Mouse (Mus musculus) regulatory T cell (primary cell): Measurements from ENCODE around the gene Bag6.

ENCODE experiments used
- in situ Hi-C: fragments of 300-600 bp; cut with MboI, MseI; formaldehyde crosslinking; loops from one replicate; pipeline ENCODE4 v1.15.1; 2025; ENCODE audit warnings: high pct_unique_total_duplicates

Bag6 gene

GRCm38 (mm10) chr17:35134801-35135590 lies at the start of gene Bag6:
TSS of gene Bag6 (plus strand) at chr17:35135178.
- in situ Hi-C loops = no loop called here

GRCm38 (mm10) chr17:35085208-35085865 lies 49.6 kb upstream of the Bag6 start, which contains the start of gene Ly6g6f:
TSS of gene Ly6g6f (minus strand) at chr17:35085610.
- in situ Hi-C loops = no loop called here

- in situ Hi-C loops = no loop called here
Observed at GRCm38 (mm10) chr17:35088151-35088550, 46.8 kb upstream of the Bag6 start.

- in situ Hi-C loops = no loop called here
Observed at GRCm38 (mm10) chr17:35088825-35089644, 45.9 kb upstream of the Bag6 start, which contains the start of gene Abhd16a. TSS of gene Abhd16a (plus strand) at chr17:35089263.

- in situ Hi-C loops = no loop called here
Observed at GRCm38 (mm10) chr17:35090166-35090932, 44.6 kb upstream of the Bag6 start.

GRCm38 (mm10) chr17:35092403-35093198 lies 42.4 kb upstream of the Bag6 start:
- in situ Hi-C loops = no loop called here

- in situ Hi-C loops = no loop called here
Observed at GRCm38 (mm10) chr17:35094475-35095365, 40.3 kb upstream of the Bag6 start.

- in situ Hi-C loops = no loop called here
Observed at GRCm38 (mm10) chr17:35096597-35096996, 38.4 kb upstream of the Bag6 start.

GRCm38 (mm10) chr17:35097164-35097655 lies 37.8 kb upstream of the Bag6 start:
- in situ Hi-C loops = no loop called here

- in situ Hi-C loops = no loop called here
Observed at GRCm38 (mm10) chr17:35100196-35100765, 34.7 kb upstream of the Bag6 start.

- in situ Hi-C loops = no loop called here
Observed at GRCm38 (mm10) chr17:35101161-35101560, 33.8 kb upstream of the Bag6 start.

- in situ Hi-C loops = no loop called here
Observed at GRCm38 (mm10) chr17:35102299-35102698, 32.7 kb upstream of the Bag6 start.

GRCm38 (mm10) chr17:35103221-35103690 lies 31.7 kb upstream of the Bag6 start:
- in situ Hi-C loops = no loop called here

GRCm38 (mm10) chr17:35104079-35104478 lies 30.9 kb upstream of the Bag6 start:
- in situ Hi-C loops = no loop called here

GRCm38 (mm10) chr17:35104754-35105153 lies 30.2 kb upstream of the Bag6 start:
- in situ Hi-C loops = loop anchor here (5.0 kb wide), 1 partner anchor 92 kb away; no protein-coding TSS in a partner anchor

GRCm38 (mm10) chr17:35105740-35106389 lies 29.1 kb upstream of the Bag6 start:
- in situ Hi-C loops = loop anchor here (5.0 kb wide), 1 partner anchor 94 kb away; no protein-coding TSS in a partner anchor

- in situ Hi-C loops = loop anchor here (5.0 kb wide), 1 partner anchor 94 kb away; no protein-coding TSS in a partner anchor
Observed at GRCm38 (mm10) chr17:35106522-35106921, 28.5 kb upstream of the Bag6 start.

- in situ Hi-C loops = loop anchor here (5.0 kb wide), 1 partner anchor 96 kb away; no protein-coding TSS in a partner anchor
Observed at GRCm38 (mm10) chr17:35108097-35108496, 26.9 kb upstream of the Bag6 start, which contains the start of gene Ly6g5c. TSS of gene Ly6g5c (plus strand) at chr17:35108279.
